Mouse (Mus musculus): Measurements from ENCODE around the gene Ube4b. TPM values are rescaled to one million over a fixed set of nuclear protein-coding genes. Genes with fewer than 3 reads are reported as not detected.
"Not testable (repeated sequence)": the region's sequence is repeated elsewhere in the genome, so short reads cannot be mapped to it uniquely, and the experiment has no call there.

Ube4b gene
- polyA plus RNA-seq, 1 experiment from 2014 or later: 14.2 TPM

DNA sequence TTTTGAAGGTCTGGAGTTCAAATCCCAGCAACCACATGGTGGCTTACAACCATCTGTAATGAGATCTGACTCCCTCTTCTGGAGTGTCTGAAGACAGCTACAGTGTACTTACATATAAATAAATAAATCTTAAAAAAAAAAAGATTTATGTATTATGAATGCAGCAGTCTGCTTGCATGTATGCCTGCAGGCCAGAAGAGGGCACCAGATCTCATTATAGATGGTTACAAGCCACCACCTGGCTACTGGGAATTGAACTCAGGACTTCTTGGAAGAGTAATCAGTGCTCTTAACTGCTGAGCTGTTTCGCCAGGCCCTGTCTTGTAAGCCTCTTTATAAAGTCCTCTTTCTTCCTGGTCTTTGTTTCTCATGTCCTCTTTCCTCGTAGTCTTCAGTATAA is 33.9 kb upstream of the Ube4b start:
- not testable (repeated sequence) for H3K4me2 ChIP-seq (replicated peaks; ENCODE audit: low read depth, low read length); H3K9ac ChIP-seq (replicated peaks; ENCODE audit: low read depth); H3K9me3 ChIP-seq (ENCODE audit: low read length); ATAC-seq; H3K27ac ChIP-seq (ENCODE audit: low read length); H3K4me3 ChIP-seq (ENCODE audit: low read depth, low read length); H3K27me3 ChIP-seq (replicated peaks; ENCODE audit: insufficient read depth, low read length); H3K36me3 ChIP-seq (ENCODE audit: insufficient read depth, low read length); DNase-seq (ENCODE audit: low spot score); H3K4me1 ChIP-seq (ENCODE audit: insufficient read depth, low read depth, low read length)
- peak; percentile 47 for TF ChIP-seq CTCF (IDR thresholded peaks at IDR 0.05)
- WGBS: 90% methylated on average over 2 of the region's 2 CpGs

DNA sequence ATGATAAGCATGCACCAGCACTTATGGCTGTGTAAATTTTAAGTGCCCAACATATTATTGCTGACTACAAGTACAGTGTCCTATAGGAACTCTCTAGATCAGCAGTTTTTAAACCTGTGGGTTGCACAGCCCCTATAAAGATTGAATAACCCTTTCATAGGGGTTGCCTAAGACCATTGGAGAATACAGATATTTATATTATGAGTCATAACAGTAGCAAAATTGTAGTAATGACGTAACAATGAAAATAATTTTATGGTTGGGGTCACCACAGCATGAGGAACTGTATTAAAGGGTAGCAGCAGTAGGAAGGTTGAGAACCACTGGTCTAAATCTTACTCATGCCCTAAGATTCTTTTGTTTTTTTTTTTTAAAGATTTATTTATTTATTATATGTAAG is 32.9 kb upstream of the Ube4b start:
- ATAC-seq (no peak), DNase-seq (ENCODE audit: low spot score) (no peak)
- H3K9me3 ChIP-seq (ENCODE audit: low read length): no peaks in the 10 kb centered on the region
- H3K36me3 ChIP-seq (ENCODE audit: insufficient read depth, low read length): no peaks in the 10 kb centered on the region
- no peak overlapping the region for H3K9ac ChIP-seq (replicated peaks; ENCODE audit: low read depth)
- no peaks in the 10 kb centered on the region for H3K27me3 ChIP-seq (replicated peaks; ENCODE audit: insufficient read depth, low read length)
- TF ChIP-seq EP300 (IDR thresholded peaks at IDR 0.05) (no peak), CTCF (IDR thresholded peaks at IDR 0.05) (no peak)
- H3K27ac ChIP-seq (ENCODE audit: low read length): no peak overlapping the region
- no peaks in the 10 kb centered on the region for H3K4me1 ChIP-seq (ENCODE audit: insufficient read depth, low read depth, low read length)
- H3K4me3 ChIP-seq (ENCODE audit: low read depth, low read length): no peak overlapping the region
- H3K4me2 ChIP-seq (replicated peaks; ENCODE audit: low read depth, low read length): no peak overlapping the region
- WGBS: 65% methylated on average over 1 of the region's 1 CpGs

DNA sequence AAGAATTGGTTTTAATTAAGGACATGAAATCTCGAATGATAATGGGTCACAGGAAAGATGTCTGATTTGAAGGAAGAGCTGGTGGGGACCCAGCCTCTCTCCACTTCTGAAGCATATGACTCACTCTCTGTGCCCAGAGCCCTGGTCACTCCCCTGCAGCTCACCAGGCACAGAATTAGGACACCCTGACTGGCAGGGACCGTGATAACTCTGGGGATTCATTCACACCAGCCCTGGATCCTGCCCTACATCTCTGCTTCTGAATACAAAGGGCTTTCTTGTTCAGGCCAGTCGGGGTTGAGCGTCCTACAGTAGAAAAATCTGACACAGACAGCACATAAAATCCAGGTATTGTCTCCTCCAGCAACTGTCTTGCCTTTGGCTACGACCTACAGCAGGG is 32.0 kb upstream of the Ube4b start:
- TF ChIP-seq CTCF (IDR thresholded peaks at IDR 0.05) (no peak), EP300 (IDR thresholded peaks at IDR 0.05) (no peak)
- Histone ChIP-seq H3K4me1 (ENCODE audit: insufficient read depth, low read depth, low read length) (no peaks in the 10 kb centered on the region), H3K9ac (replicated peaks; ENCODE audit: low read depth) (no peak overlapping the region), H3K27me3 (replicated peaks; ENCODE audit: insufficient read depth, low read length) (no peaks in the 10 kb centered on the region), H3K9me3 (ENCODE audit: low read length) (no peaks in the 10 kb centered on the region), H3K27ac (ENCODE audit: low read length) (no peak overlapping the region), H3K36me3 (ENCODE audit: insufficient read depth, low read length) (no peaks in the 10 kb centered on the region), H3K4me3 (ENCODE audit: low read depth, low read length) (no peak overlapping the region), H3K4me2 (replicated peaks; ENCODE audit: low read depth, low read length) (no peak overlapping the region)
- DNase-seq (ENCODE audit: low spot score) (no peak), ATAC-seq (no peak)
- WGBS: 68% methylated on average over 5 of the region's 5 CpGs

GRCm38 (mm10) chr4:149457831-149458430 is 31.4 kb upstream of the Ube4b start:
- TF ChIP-seq CTCF (IDR thresholded peaks at IDR 0.05): no peak
- TF ChIP-seq EP300 (IDR thresholded peaks at IDR 0.05): no peak
- no peak overlapping the region for H3K4me3 ChIP-seq (ENCODE audit: low read depth, low read length)
- H3K27me3 ChIP-seq (replicated peaks; ENCODE audit: insufficient read depth, low read length): no peaks in the 10 kb centered on the region
- no peaks in the 10 kb centered on the region for H3K4me1 ChIP-seq (ENCODE audit: insufficient read depth, low read depth, low read length)
- DNase-seq (ENCODE audit: low spot score): no peak
- no peak overlapping the region for H3K4me2 ChIP-seq (replicated peaks; ENCODE audit: low read depth, low read length)
- WGBS: 52% methylated on average over 6 of the region's 6 CpGs
- H3K9ac ChIP-seq (replicated peaks; ENCODE audit: low read depth): no peak overlapping the region
- H3K9me3 ChIP-seq (ENCODE audit: low read length): no peaks in the 10 kb centered on the region
- no peak for ATAC-seq
- H3K36me3 ChIP-seq (ENCODE audit: insufficient read depth, low read length): no peaks in the 10 kb centered on the region
- H3K27ac ChIP-seq (ENCODE audit: low read length): no peak overlapping the region

DNA sequence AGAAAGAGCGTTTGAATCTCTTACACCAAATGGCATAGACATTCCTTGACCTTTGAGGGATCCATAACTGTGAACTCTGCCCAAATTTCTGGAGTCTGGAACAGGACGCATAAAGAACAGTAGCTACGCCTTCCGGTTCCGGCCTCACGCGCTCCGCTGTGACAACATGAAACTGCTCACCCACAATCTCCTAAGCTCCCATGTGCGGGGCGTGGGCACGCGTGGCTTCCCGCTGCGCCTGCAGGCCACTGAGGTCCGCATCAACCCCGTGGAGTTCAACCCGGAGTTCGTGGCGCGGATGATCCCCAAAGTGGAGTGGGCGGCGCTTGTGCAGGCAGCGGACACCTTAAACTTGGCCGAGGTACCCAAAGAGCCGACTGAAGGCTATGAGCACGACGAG is 30.6 kb upstream of the Ube4b start:
- H3K4me3 ChIP-seq (ENCODE audit: low read depth, low read length); DNase-seq (ENCODE audit: low spot score); H3K27ac ChIP-seq (ENCODE audit: low read length); H3K9me3 ChIP-seq (ENCODE audit: low read length); H3K9ac ChIP-seq (replicated peaks; ENCODE audit: low read depth); H3K27me3 ChIP-seq (replicated peaks; ENCODE audit: insufficient read depth, low read length); H3K4me1 ChIP-seq (ENCODE audit: insufficient read depth, low read depth, low read length); H3K4me2 ChIP-seq (replicated peaks; ENCODE audit: low read depth, low read length); H3K36me3 ChIP-seq (ENCODE audit: insufficient read depth, low read length): not testable (repeated sequence)
- ATAC-seq: 0 out of 2 replicates have a peak, but pooled peaks have one; percentile 32
- WGBS: 81% methylated on average over 27 of the region's 27 CpGs

DNA sequence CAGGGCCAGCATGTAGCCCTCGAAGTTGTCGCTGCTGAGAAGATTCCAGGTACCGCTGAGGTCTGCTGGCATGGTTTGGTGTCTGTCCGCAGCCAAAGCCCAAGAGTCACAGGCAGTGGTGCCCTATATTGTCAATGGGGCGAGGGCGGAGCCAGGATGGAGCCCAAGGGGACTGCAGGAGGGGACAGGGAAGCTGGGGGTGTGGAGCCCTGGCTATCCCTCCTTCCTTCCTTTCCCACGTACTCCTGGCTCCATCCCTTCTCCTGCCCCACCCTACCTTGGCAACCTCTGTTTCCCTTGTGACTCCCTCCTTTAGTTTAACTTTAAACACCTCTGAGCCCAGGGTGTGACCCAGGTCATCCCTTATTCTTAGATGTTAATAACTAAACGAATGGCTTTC is 28.3 kb upstream of the Ube4b start, which contains the start of gene Rbp7:
Gene Rbp7, minus strand, starts transcription at position 100 of the 400 bp plus-strand sequence.
- Histone ChIP-seq H3K36me3 (ENCODE audit: insufficient read depth, low read length) (no peaks in the 10 kb centered on the region), H3K9ac (replicated peaks; ENCODE audit: low read depth) (no peak within 1 kb of the TSS), H3K27me3 (replicated peaks; ENCODE audit: insufficient read depth, low read length) (no peaks in the 10 kb centered on the region), H3K4me3 (ENCODE audit: low read depth, low read length) (no peak within 1 kb of the TSS), H3K4me2 (replicated peaks; ENCODE audit: low read depth, low read length) (no peak within 1 kb of the TSS), H3K9me3 (ENCODE audit: low read length) (no peaks in the 10 kb centered on the region), H3K4me1 (ENCODE audit: insufficient read depth, low read depth, low read length) (no peaks in the 10 kb centered on the region), H3K27ac (ENCODE audit: low read length) (no peak within 1 kb of the TSS)
- ATAC-seq: no peak
- WGBS: 38% methylated on average over 8 of the region's 8 CpGs
- DNase-seq (ENCODE audit: low spot score): no peak
- TF ChIP-seq CTCF (IDR thresholded peaks at IDR 0.05) (no peak), EP300 (IDR thresholded peaks at IDR 0.05) (no peak)

- 74% methylated on average over 17 of the region's 17 CpGs for WGBS
Measured at GRCm38 (mm10) chr4:149454263-149454662, 27.7 kb upstream of the Ube4b start.

More at GRCm38 (mm10) chr4:149454263-149454662, 27.7 kb upstream of the Ube4b start:
- H3K4me1 ChIP-seq (ENCODE audit: insufficient read depth, low read depth, low read length): no peaks in the 10 kb centered on the region
- H3K9me3 ChIP-seq (ENCODE audit: low read length): no peaks in the 10 kb centered on the region
- no peak overlapping the region for H3K27ac ChIP-seq (ENCODE audit: low read length)
- TF ChIP-seq EP300 (IDR thresholded peaks at IDR 0.05) (no peak), CTCF (IDR thresholded peaks at IDR 0.05) (no peak)
- H3K4me2 ChIP-seq (replicated peaks; ENCODE audit: low read depth, low read length): no peak overlapping the region
- no peaks in the 10 kb centered on the region for H3K36me3 ChIP-seq (ENCODE audit: insufficient read depth, low read length)
- no peak overlapping the region for H3K4me3 ChIP-seq (ENCODE audit: low read depth, low read length)
- ATAC-seq (no peak), DNase-seq (ENCODE audit: low spot score) (no peak)
- H3K9ac ChIP-seq (replicated peaks; ENCODE audit: low read depth): no peak overlapping the region
- no peaks in the 10 kb centered on the region for H3K27me3 ChIP-seq (replicated peaks; ENCODE audit: insufficient read depth, low read length)
